Mouse (Mus musculus) telencephalon, adult 2 months (tissue): Measurements from ENCODE around the gene Rcor1.

Experiments
- DNase-seq: peaks from one replicate; pipeline ENCODE4 v3.0.0-alpha.2; 2011; ENCODE audit warnings: low read depth, low spot score

The Rcor1 gene

DNA sequence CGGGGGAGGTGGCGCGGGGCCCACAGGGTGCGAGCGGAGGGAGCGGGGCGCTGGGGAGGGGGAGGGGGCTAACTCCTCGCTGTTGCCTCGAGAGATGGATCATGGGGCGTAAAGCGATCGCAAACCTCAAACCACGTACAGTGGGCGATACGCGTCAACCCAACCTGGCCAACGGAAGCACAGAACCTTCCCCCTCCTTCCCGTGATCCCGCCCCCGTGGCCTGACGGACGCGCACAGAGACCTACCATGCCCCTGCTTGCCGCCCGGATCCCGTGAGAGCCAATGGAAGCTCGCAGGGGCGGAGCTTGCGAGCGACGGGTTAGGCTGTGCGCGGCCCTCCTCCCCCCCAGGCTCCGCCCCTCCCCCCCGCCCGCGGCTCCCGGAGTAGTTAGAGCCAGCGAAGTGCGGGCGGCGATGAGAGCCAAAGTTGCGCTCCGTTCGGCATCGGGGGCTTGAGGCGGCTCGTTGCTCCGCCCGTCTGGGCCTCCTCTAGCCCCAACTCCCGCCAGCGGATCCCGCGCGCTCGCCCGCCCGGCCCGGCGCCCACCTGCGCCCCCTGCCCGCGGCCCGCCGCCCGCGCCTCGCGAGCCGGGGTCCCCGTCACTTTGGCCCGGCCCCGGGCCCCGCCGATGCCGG, at the start of gene Rcor1:
Rcor1 (plus strand) TSS at position 376 of the 637 bp plus-strand sequence.
- peak; percentile 99 for DNase-seq

DNA sequence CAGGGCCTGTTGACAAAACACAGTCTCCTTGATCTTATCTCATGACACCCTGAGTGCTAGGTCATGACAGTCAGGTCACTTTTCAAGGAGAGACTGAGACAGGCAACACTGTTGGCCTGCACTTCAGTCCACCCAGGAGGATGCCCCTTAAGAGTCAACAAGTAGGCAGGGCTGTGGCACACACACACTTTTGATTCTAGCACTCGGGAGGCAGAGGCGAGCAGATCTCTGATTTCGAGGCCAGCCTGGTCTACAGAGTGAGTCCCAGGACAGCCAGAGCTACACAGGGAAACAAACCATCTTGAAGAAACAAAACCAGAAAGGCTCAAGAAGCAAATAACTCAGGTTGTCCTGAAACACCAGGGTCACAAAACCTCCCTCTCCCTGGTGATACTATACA, 49.7 kb upstream of the Rcor1 start:
- DNase-seq = no peak

GRCm38 (mm10) chr12:110990500-110990899, 48.7 kb upstream of the Rcor1 start:
- DNase-seq = no peak

DNA sequence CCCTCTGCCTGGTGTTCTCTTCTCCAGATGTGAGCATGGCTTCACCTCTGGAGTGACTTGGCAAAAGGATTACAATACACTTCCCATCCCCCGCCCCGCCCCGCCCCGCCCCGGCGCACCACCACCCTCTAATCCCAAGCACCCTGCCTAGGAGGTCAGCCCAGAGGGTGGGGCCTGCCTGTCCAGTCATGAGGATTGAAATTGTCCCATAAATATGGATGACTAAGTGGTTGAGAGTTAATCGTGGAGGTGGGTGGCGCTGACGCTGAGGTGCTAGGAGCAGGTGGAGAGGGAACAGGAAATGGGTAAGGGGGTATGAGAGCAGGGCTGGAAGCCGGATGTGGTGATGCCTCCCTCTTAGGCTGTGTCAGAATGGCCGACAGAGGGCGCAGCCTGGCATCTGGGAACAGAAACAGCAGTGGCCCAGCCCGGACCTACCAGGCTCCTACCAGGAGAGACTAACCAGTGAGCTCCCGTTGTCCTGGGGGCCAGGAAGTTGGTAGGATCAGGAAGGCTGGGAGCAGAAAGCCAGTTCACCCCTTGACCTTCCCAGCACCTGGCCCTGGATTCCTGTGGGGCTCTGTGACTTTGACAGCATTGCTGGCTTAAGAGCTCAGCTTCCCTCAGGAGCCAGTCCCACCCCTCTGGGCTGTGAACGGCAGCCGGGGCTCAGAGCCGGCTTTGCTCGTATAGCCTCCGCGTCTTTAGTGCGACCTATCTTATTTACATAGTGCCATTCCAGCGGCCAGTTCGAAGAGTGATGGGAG, 47.6 kb upstream of the Rcor1 start:
- no peak for DNase-seq

DNA sequence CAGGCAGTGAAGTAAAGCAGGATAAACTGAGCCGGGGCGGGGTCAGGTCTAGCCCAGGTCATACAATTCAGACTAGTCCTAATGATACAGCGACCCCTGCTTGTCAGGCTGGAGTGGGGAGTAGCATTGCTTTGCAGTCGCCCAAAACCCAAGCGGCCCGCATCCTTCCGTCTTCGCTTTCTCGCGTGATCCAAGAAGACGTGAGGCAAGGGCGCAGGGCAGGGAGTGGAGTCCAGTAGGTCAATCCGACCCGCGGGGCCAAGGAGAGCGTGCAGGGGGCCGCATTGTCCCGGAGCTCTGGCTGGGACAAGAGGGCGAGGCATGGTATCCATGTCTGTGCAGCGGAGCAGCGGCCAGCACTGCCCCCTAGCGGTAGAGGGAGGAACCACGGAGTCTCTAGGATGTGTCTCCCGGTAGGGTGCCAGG, 47.0 kb upstream of the Rcor1 start:
- peak; percentile 43 for DNase-seq

GRCm38 (mm10) chr12:110992771-110993170, 46.4 kb upstream of the Rcor1 start:
- DNase-seq = no peak

DNA sequence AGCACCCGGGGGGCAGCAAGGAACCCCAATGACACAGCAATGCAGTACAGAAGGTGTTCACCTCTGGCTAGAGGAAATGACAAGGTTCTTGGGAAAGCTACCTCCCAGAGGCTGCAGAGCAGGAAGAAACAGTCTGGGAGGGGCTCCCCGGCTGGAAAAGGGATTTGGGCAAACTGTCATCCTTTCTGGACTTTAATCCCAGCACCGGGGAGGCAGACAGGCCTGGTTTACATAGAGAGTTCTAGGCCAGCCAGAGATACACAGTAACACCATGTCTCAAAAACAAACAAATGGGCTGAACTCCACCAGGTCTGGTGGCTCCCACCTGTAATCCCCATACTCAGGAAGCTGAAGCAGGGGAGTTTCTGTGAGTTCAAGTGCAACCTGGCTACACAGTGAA, 45.9 kb upstream of the Rcor1 start:
- DNase-seq = no peak

DNA sequence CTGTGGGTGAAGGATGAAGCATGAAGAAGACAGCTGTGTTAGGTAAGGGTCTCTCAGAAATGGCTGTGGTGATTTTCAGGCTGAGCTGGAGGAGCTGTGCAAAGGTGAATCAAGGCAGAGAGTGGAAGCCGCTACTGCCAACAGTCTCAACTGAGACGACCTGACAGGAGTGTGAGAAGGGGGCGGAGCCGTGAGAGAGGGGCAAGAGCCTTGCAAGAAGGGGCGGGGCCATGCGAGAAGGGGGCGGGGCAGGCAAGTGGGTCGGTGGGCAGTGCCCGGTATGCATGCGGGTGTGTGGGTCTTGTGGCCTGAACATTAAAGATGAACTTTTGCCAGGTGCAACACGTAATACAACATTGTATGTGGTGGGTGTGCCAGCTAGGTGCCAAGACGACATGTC, 44.5 kb upstream of the Rcor1 start:
- DNase-seq = no peak

- DNase-seq = no peak
These were observed 41.1 kb upstream of the Rcor1 start for GRCm38 (mm10) chr12:110998092-110998491.

DNA sequence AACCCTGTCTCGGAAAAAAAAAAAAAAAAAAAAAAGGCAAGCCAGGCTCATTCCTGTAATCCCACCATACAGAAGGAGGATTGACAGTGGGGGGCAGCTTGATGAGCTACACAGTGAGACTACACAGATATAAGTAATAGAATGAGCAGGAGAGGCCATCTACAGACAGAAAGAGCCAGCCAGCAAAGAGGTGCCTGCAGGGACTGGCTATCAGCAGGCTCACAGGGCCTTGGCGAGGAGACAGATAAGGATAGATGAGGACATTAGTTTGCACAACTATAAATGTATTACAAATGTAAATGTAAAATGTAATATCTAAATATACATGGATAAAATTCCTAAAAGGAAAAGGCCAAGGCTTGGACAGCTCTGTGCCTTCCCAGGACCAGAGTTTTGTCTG, 39.3 kb upstream of the Rcor1 start:
- DNase-seq = no peak

GRCm38 (mm10) chr12:111000956-111001355, 38.2 kb upstream of the Rcor1 start:
- DNase-seq = no peak

DNA sequence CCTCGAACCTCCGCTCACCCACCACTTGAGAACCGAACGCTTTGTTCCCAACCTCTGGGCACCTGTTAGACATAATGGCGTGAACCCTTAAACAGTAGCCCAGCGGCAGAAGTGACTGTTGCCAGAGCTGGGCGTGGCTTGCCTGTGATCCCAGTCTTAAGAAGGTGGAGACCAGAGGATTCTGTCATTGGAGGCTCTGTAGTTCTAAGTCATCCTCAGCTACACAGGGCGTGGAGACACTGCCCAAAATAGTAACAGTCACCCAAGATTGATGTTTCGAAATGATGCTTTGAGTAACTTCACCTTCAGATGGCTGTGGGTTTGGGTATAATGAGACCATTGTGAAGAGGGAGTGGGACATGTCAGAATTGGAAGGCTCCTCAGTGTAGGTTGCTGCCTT, 35.0 kb upstream of the Rcor1 start:
- no peak for DNase-seq

DNA sequence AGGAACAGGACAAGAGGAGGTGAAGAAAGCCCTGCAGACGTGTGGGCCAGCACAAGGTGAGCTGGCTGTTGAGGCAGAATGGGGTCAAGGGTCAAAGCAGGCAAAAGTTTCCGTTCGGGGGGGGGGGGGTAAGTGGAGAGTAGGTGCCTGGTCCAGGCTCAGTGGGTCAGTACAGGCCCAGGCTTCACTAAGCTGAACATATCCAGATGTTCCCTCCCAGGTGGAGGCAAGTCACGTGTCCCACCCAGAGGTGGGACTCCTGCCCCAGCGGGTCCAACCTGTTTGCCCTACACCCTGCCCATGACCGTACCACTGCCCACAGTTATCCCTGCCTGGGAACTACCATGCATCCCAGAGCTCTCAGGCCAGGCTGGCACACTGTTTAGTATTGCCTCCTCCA, 33.3 kb upstream of the Rcor1 start:
- DNase-seq = no peak

- DNase-seq = no peak
These were observed 32.8 kb upstream of the Rcor1 start for GRCm38 (mm10) chr12:111006339-111006738.

DNA sequence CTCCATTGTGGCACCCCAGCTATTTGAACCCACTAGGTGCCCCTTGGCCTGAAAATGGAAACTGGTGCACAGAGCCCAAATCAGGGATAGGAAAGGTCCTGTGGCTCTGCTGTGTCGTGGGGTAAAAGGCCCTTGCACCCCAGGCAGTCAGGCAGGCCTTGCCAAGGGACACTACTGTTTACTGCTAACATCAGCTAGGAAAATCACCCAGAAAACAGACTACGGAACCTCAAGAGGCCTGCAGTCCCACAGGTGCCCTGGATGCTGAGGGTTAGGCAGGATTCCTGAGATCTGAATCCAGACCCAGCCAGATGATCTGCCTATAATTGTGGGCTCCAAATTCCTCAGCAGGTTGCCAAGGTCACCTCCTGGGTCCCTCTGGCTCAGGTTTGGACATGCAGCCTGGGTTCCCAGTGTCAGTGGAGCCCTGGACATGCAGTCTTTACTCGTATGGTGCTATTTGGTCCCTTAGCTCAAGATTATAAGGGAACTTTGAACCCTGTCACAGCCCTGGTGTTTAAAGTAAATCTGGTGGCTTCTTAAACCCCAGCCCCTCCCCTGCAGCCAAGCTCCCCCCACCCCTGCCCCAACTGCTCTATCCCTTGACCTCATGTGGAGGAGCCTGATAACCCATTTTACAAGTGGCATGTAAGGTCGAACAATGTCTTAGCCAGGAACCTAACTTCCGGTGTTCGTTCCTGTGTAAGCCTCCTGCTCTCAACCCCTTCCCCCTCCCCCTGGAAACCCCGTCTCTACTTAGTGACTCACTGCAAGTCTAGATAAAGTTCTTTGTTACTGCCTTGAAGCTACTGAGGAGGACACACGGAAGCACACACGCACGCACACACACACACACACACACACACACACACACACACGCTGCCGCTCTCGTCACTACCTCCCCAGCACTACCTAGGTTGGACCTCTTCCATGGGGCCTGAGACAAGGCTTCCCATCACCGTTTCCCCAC, 31.7 kb upstream of the Rcor1 start:
- DNase-seq = no peak

DNA sequence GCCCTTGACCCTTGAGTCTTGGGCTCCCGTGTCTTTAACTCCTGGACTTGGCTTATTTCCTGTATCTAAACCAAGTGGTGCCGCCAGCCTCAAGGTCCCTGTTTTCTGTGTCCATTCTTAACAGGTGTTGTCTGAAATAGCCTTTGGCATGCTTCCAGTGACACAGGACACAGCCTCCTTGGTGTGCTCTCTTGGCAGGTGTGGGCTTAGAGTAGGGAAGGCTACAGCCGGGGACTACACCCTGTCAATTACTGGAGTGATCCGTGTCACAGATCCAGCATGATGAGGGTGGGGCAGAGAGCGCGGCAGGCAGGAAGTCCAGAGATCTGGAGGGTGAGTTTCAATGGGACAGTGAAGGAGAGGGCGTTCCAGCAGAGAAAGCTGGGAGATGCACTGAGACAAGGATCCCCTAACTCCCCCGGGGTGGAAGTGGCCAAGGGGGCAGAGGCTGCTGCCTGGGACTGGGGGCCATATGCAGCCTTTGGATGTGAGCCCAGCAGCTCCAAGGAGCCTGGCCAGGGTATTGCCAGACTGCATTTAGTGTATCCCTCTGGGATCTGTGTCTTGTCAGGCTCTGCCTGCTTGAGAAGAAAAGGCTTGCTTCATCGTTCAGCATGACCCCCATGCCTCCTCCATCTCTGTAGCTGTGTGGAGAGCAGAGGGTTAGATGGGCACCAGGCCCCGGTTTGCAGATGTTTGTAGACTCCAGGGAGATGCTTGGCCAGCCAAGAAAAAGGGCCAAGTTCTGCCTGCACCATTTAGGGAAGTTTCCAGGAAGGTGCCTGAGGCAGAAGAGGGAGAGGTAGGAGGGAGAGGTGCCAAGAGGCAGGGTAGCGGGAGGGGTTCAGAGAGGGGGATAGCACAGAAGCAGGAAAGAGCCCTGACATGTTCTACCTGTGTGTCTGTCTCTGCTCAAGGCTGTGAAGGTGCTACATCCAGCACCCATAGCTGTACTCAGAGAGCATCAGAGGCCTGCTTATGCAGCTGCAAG, 30.4 kb upstream of the Rcor1 start:
- DNase-seq = no peak

DNA sequence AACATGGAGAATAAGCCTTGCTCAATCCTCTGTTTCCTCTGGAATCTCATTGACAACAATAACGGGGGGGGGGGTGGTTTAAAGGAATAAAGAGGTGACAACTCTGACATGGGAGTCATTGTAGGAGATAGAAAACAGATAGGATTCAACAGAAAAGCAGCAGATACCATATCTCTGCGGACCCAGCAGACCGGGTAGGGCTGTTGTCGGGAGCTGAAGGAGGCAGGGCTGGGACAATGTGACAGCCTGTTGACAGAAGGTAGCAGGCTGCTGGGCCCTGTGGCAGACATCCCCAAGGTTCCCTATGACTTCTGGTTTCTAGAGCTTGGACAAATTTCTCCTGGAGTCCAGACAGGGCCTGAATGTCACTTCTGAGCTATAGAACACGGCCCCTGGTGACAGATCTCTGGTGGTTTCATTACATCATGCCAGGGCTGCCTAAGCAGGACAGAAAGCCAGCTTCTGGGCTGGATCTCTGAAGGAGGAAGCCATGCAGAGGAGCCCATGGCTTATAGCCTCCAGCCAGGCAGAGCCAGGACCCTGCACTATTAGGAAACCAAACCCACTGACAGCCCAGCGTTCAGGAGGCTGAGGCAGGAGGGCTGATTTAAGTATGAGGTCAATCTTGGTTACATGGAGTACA, 29.4 kb upstream of the Rcor1 start:
- no peak for DNase-seq

DNA sequence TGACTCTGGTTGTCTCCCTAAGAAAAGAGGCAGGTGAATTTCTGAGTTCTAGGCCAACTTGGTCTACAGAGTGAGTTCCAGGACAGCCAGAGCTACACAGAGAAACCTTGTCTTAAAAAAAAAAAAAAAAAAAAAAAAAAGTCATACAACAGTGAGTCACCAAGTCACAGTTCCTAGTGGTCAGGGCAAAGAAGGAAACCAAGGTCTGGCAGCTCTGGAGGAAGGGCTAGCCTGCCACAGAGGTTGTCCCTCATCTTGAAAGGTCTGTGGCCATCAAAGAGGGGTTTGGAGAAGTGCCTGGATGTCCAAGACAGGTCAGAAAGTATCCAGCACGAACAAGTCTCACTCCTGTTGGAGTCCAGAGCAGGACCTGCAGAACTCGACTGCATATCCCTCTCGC, 22.3 kb upstream of the Rcor1 start:
- no peak for DNase-seq

DNA sequence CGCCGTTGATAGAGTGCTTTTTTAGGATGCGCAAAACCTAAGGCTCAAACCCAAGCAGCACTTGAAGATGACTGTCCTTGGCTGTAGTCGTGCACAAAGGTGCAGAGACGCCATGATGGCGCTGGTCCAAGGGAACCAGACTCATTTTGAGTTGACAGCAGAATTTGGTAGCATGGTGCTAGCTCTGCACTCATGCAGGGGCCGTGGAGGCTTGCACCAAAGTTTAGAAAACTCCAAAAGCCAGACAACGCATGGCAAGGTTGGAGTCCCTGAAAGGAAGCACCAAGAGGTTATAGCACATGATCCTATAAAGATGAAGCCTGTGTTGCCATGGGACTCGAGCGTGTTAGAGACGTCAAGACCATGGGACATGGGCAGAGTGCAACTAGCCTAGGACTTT, 21.1 kb upstream of the Rcor1 start:
- DNase-seq = no peak

DNA sequence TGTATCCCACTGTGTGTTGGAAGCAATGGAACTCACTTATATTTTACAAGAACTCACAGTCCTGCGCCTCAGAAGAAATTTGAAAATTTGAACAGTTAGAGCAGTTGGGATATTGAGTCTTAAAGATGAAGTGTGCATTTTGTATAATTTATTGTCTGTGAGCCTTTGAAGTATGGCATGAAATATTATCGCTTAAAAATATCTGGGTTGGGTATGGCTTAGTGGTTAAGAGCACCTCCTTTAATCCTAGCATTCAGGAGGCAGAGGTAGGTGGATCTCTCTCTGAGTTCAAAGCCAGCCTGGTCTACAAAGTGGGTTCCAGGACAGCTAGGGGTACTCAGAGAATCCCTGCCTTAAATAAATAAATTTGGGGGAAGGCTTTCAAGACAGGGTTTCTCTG, 20.1 kb upstream of the Rcor1 start:
- DNase-seq = no peak

GRCm38 (mm10) chr12:111021138-111021537, 18.0 kb upstream of the Rcor1 start:
- DNase-seq = no peak
